In the genomic region with DNA sequence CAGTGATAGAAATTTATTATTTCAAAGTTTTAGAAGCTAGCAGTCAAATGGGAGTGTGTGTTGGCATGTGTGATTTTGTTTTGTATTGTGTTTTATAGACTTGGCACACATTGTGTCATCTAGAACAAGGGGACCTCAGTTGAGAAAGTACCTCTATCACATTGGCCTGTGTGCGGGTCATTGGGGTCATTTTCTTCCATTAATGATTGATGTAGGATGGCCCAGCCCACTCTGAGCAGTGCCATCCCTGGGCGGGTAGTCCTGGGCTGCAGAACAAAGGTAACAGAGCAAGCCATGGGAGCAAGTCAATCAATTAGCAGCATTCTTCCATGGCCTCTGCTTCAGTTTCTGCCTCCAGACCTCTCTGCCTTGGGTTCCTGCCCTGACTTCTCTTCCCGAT, we compare ENCODE assay signal across 24 mouse cellular contexts. TPM values are rescaled to one million over a fixed set of nuclear protein-coding genes. Genes with fewer than 3 reads are reported as not detected.
DNase-seq lines count a peak whose midpoint lies in the region; ATAC-seq and TF ChIP-seq lines count a peak whose summit lies in the region.
"Had no signal": no experiment of that assay in that cellular context is flagged by ENCODE, and none has a peak within 500 bp of the region (broad histone marks: within the 10 kb centered on the region; RNA-seq: fewer than 3 reads in every experiment).

No protein-coding gene starts in this region.

- H3K4me2 ChIP-seq in kidney, embryonic 15.5 days, result no peak overlapping the region
- no peak overlapping the region for H3K4me2 ChIP-seq in kidney, embryonic 16.5 days (replicated peaks; ENCODE audit: low read depth, low read length)
- H3K4me2 ChIP-seq: embryonic facial prominence, embryonic 12.5 days; embryonic facial prominence, embryonic 15.5 days; heart, embryonic 13.5 days; hindbrain, embryonic 14.5 days had no signal

- H3K9ac ChIP-seq in kidney, embryonic 15.5 days, result no peak overlapping the region
- no peak overlapping the region for H3K9ac ChIP-seq in kidney, embryonic 16.5 days (replicated peaks; ENCODE audit: low read length)
- H3K9ac ChIP-seq: embryonic facial prominence, embryonic 12.5 days; embryonic facial prominence, embryonic 15.5 days; forebrain, postnatal 0 days; heart, embryonic 13.5 days; hindbrain, embryonic 14.5 days had no signal

- 52% methylated on average over 3 of the region's 3 CpGs for WGBS in kidney, adult 2 months
- WGBS in kidney, embryonic 15.5 days, result 86% methylated on average over 3 of the region's 3 CpGs
- WGBS in kidney, embryonic 16.5 days, result 85% methylated on average over 3 of the region's 3 CpGs

- H3K27me3 ChIP-seq in kidney, adult 2 months (replicated peaks; ENCODE audit: control insufficient read depth, insufficient read depth, low read length), result no peaks in the 10 kb centered on the region
- H3K27me3 ChIP-seq in kidney, embryonic 15.5 days, result no peaks in the 10 kb centered on the region
- no peaks in the 10 kb centered on the region for H3K27me3 ChIP-seq in kidney, embryonic 16.5 days (ENCODE audit: insufficient read depth, low read length)
- H3K27me3 ChIP-seq: embryonic facial prominence, embryonic 12.5 days; embryonic facial prominence, embryonic 15.5 days; heart, embryonic 13.5 days had no signal

- no peak for TF ChIP-seq CTCF in kidney, adult 2 months (conservative IDR thresholded peaks at IDR 0.05; ENCODE audit: insufficient read depth, insufficient read length, low read depth, low read length)

- no peak overlapping the region for H3K27ac ChIP-seq in kidney, adult 2 months (ENCODE audit: insufficient read depth, low read depth, low read length)
- H3K27ac ChIP-seq in kidney, embryonic 15.5 days, result no peak overlapping the region
- H3K27ac ChIP-seq in kidney, embryonic 16.5 days (ENCODE audit: low read length), result no peak overlapping the region
- H3K27ac ChIP-seq: embryonic facial prominence, embryonic 12.5 days; embryonic facial prominence, embryonic 15.5 days; gastrocnemius, adult 2 months; heart, embryonic 13.5 days; hindbrain, embryonic 14.5 days had no signal

- H3K36me3 ChIP-seq in kidney, adult 2 months (ENCODE audit: control insufficient read depth, insufficient read depth, low read length), result no peaks in the 10 kb centered on the region
- H3K36me3 ChIP-seq in kidney, embryonic 15.5 days, result no peaks in the 10 kb centered on the region
- H3K36me3 ChIP-seq in kidney, embryonic 16.5 days (ENCODE audit: insufficient read depth, low read length), result no peaks in the 10 kb centered on the region
- H3K36me3 ChIP-seq: embryonic facial prominence, embryonic 12.5 days; embryonic facial prominence, embryonic 15.5 days; heart, embryonic 13.5 days had no signal

- peaks cover 8% of the 10 kb centered on the region for H3K4me1 ChIP-seq in kidney, adult 2 months (ENCODE audit: control insufficient read depth, insufficient read depth, low read length)
- no peaks in the 10 kb centered on the region for H3K4me1 ChIP-seq in kidney, embryonic 15.5 days
- no peaks in the 10 kb centered on the region for H3K4me1 ChIP-seq in kidney, embryonic 16.5 days (ENCODE audit: insufficient read depth, low read length)
- H3K4me1 ChIP-seq: embryonic facial prominence, embryonic 12.5 days; embryonic facial prominence, embryonic 15.5 days; heart, embryonic 13.5 days had no signal

- ATAC-seq in kidney, embryonic 15.5 days (replicated peaks; ENCODE audit: low FRiP score), result 0 out of 2 replicates have a peak, but pooled peaks have one; percentile 25
- peak; percentile 23; the same call in 1 of the 2 replicates for ATAC-seq in kidney, embryonic 16.5 days (ENCODE audit: low FRiP score, low TSS enrichment)
- ATAC-seq: CD4-positive, CD25-positive, alpha-beta regulatory T cell, adult 4 months; forebrain, embryonic 14.5 days; forebrain, postnatal 0 days had no signal

- no peak overlapping the region for H3K4me3 ChIP-seq in kidney, adult 2 months (ENCODE audit: insufficient read depth, low read depth, low read length)
- H3K4me3 ChIP-seq in kidney, embryonic 15.5 days (replicated peaks), result no peak overlapping the region
- H3K4me3 ChIP-seq in kidney, embryonic 16.5 days (ENCODE audit: low read length), result no peak overlapping the region
- H3K4me3 ChIP-seq: embryonic facial prominence, embryonic 12.5 days; embryonic facial prominence, embryonic 15.5 days; gastrocnemius, adult 2 months; heart, embryonic 13.5 days had no signal

- H3K9me3 ChIP-seq in kidney, embryonic 15.5 days (replicated peaks), result no peaks in the 10 kb centered on the region
- no peaks in the 10 kb centered on the region for H3K9me3 ChIP-seq in kidney, embryonic 16.5 days (ENCODE audit: low read length)
- H3K9me3 ChIP-seq: embryonic facial prominence, embryonic 12.5 days; embryonic facial prominence, embryonic 15.5 days; heart, embryonic 13.5 days had no signal

- TF ChIP-seq POLR2A in kidney, adult 2 months (IDR thresholded peaks at IDR 0.05; ENCODE audit: low read depth, low read length), result no peak

- DNase-seq in kidney, adult 2 months, result peak; percentile 70
- DNase-seq in kidney, postnatal 14 days, result no peak
- no peak for DNase-seq in kidney, postnatal 4 days
- DNase-seq in kidney, postnatal 36 days, result peak; percentile 25 to 42
- DNase-seq: adrenal gland, adult 2 months; adrenal gland, postnatal 14 days; cerebellum, adult 11 months; cerebellum, adult 2 months; cerebellum, adult 9-11 months; cerebellum, postnatal 25 days; forebrain, postnatal 0 days; gastrocnemius, adult 2 months; gastrocnemius, postnatal 14 days; heart, adult 18-20 months; heart, postnatal 14 days; heart, postnatal 4 days had no signal

RNA-seq across cellular contexts. Expression of a gene that starts 34.5 kb away (rescaled TPM):
- 0.69 and 1.3 TPM in 2 replicates for polyA plus RNA-seq in kidney, adult 2 months (2012; rRNA removed)
- 2.5 and 4.1 TPM in 2 replicates for polyA plus RNA-seq in kidney, embryonic 15.5 days (2015; fragmentation: Nextera tagmentation; extraction: Ambion mirVana)
- 2.2 and 3.5 TPM in 2 replicates for polyA plus RNA-seq in kidney, embryonic 16.5 days (2015; fragmentation: Nextera tagmentation; extraction: Ambion mirVana)
- polyA plus RNA-seq: CD4-positive, CD25-positive, alpha-beta regulatory T cell, adult 4 months had no signal

Comparison
In these comparisons a context has a peak if more than half of its experiments do, and no peak if none do; other contexts are left out.
1. DNase-seq: peak in kidney, adult 2 months (single experiment) and kidney, postnatal 36 days (2 of 2); none in kidney, postnatal 14 days (single experiment) and kidney, postnatal 4 days (0 of 2).